Mouse (Mus musculus) stomach, embryonic 15.5 days (tissue): ENCODE data around the gene Rgl3. TPM values are rescaled to one million over a fixed set of nuclear protein-coding genes. Genes with fewer than 3 reads are reported as not detected.
A peak's percentile ranks its signal among the peaks of the same experiment; 100 is the strongest.

Experiments used
- ATAC-seq: fragments of 200-750 bp; cut with Nextera tagmentation; 2 replicates; pipeline ENCODE4 v1.8.0; 2017; ENCODE audit warnings: low read depth, moderate number of reproducible peaks, moderate TSS enrichment; ENCODE audit not compliant: insufficient read depth, low FRiP score
- H3K27ac ChIP-seq: fragments of 300-500 bp; sonication (generic); 2 replicates; pipeline ENCODE4 v1.5.1; 2015; ENCODE audit warnings: mild to moderate bottlenecking, inconsistent platforms
- H3K27me3 ChIP-seq: fragments of 300-500 bp; sonication (generic); replicated peaks from 2 replicates; pipeline ENCODE4 v1.6.1; 2015; ENCODE audit warnings: inconsistent platforms
- H3K36me3 ChIP-seq: fragments of 300-500 bp; sonication (generic); 2 replicates; pipeline ENCODE4 v1.6.1; 2015; ENCODE audit warnings: inconsistent platforms
- H3K4me1 ChIP-seq: fragments of 300-500 bp; sonication (generic); 2 replicates; pipeline ENCODE4 v1.6.1; 2015; ENCODE audit warnings: inconsistent platforms
- H3K4me2 ChIP-seq: fragments of 300-500 bp; sonication (generic); 2 replicates; pipeline ENCODE4 v1.6.1; 2015; ENCODE audit warnings: mild to moderate bottlenecking, inconsistent platforms
- H3K4me3 ChIP-seq: fragments of 300-500 bp; sonication (generic); replicated peaks from 2 replicates; pipeline ENCODE4 v1.5.1; 2015; ENCODE audit warnings: inconsistent platforms
- H3K9ac ChIP-seq: fragments of 300-500 bp; sonication (generic); 2 replicates; pipeline ENCODE4 v1.6.1; 2015; ENCODE audit warnings: inconsistent platforms
- H3K9me3 ChIP-seq: fragments of 300-500 bp; sonication (generic); 2 replicates; pipeline ENCODE4 v1.6.1; 2016; ENCODE audit warnings: inconsistent platforms
- WGBS: fragments of 180-500 bp; shearing (Covaris S2); methylation state at CpG from one replicate; pipeline ENCODE4 v1.1.7; 2015; 5-methylcytosine and 5-hydroxymethylcytosine counted together
- polyA plus RNA-seq: library from polyadenylated mRNA; unstranded; fragments of >200 nt; fragmentation: Nextera tagmentation; extraction: Ambion mirVana; gene quantifications from 2 replicates; pipeline ENCODE4 v1.2.1, GENCODE M21; 2015

The Rgl3 gene
- polyA plus RNA-seq, 1 experiment from 2014 or later, result 5.0 TPM

DNA sequence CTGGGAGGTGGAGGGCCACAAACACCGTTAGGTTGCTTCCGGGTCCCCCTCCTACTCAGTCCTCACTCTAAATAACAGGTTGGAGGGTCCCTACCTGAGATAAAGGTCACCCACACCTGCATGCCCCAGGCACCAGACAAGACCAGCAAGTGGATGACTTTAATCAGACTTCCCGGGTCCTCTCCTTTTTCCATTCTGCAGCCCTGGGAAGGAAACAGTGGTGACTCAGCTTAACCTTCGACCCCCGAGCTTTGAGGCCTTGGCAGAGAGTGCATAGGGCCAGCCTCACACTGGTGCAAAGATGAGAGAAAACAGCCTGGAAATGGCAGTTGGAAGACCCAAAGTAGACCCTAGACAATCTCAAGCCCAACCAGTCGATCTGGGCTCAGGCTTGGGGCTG lies 63.1 kb downstream of the Rgl3 start:
- H3K4me3 ChIP-seq, result peak overlapping the region; percentile 51
- peak overlapping the region; percentile 56 for H3K4me2 ChIP-seq
- 73% methylated on average over 6 of the region's 6 CpGs for WGBS
- no peaks in the 10 kb centered on the region for H3K9me3 ChIP-seq
- peaks cover 9% of the 10 kb centered on the region for H3K4me1 ChIP-seq
- H3K9ac ChIP-seq, result no peak overlapping the region
- no peaks in the 10 kb centered on the region for H3K27me3 ChIP-seq
- H3K27ac ChIP-seq, result 0 out of 2 replicates have a peak overlapping the region, but pooled peaks have one; percentile 37
- no peak for ATAC-seq
- no peaks in the 10 kb centered on the region for H3K36me3 ChIP-seq

DNA sequence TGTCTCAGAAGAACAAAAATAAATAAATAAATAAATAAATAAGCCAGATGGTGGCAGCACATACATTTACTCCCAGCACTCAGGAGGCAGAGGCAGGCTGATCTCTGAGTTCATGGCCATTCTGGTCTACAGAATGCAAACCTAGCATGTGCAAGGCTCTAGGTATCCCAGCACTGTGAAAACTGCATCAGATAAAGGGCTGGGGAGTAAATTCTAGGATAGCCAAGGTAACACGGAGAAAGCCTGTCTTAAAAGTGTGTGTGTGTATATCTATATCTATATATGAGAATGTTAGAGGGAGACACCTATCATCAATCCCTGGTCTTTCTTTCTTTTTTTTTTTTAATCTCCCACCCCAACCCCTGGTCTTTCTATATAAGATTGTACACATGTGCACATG lies 63.7 kb downstream of the Rgl3 start:
- no peak overlapping the region for H3K4me3 ChIP-seq
- H3K36me3 ChIP-seq, result no peaks in the 10 kb centered on the region
- no peaks in the 10 kb centered on the region for H3K27me3 ChIP-seq
- no peaks in the 10 kb centered on the region for H3K9me3 ChIP-seq
- H3K4me2 ChIP-seq, result no peak overlapping the region
- no peak for ATAC-seq
- H3K4me1 ChIP-seq, result peaks cover 9% of the 10 kb centered on the region
- WGBS, result 84% methylated on average over 1 of the region's 1 CpGs
- no peak overlapping the region for H3K9ac ChIP-seq
- H3K27ac ChIP-seq, result no peak overlapping the region

DNA sequence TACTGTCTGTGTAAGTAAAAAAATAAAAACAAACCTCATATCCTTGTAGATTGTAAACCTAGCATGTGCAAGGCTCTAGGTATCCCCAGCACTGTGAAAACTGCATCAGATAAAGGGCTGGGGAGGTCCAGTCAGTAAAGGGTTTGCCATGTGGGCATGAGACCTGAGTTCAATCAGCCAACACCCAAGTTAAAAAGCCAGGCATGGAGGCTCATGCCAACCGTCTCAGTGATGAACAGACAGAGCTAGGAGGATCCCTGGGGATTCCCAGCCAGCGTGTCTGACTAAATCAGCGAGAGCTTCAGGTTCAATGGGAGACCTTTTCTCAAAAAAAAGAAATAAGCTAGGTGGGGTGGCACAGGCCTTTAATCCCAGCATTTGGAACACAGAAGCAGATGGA lies 64.2 kb downstream of the Rgl3 start:
- Histone ChIP-seq H3K27me3 (no peaks in the 10 kb centered on the region), H3K36me3 (no peaks in the 10 kb centered on the region), H3K27ac (no peak overlapping the region), H3K9me3 (no peaks in the 10 kb centered on the region), H3K9ac (no peak overlapping the region), H3K4me3 (no peak overlapping the region), H3K4me2 (no peak overlapping the region), H3K4me1 (peaks cover 9% of the 10 kb centered on the region)
- 93% methylated on average over 3 of the region's 3 CpGs for WGBS
- ATAC-seq, result no peak

DNA sequence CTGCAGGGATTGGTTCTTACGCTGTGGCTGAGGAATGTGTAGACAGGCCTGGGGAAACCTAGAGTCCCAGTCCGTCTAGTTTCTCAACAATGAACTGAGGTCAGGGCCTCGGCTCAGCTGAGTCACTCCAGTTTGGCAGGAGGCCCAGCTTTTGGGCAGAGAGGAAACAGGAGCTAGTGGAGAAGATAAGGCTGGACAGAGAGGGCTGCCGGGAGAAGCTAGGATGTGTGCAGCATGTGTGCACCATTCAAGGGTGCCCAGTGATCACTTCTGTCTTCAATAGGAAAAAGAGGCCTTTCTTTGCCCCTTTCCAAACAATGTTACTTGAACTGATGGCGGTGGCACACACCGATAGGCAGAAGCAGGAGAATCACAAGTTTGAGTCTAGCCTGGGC lies 65.2 kb downstream of the Rgl3 start:
- Histone ChIP-seq H3K9me3 (no peaks in the 10 kb centered on the region), H3K36me3 (no peaks in the 10 kb centered on the region), H3K27me3 (no peaks in the 10 kb centered on the region), H3K9ac (no peak overlapping the region), H3K4me1 (peaks cover 9% of the 10 kb centered on the region), H3K4me2 (no peak overlapping the region), H3K27ac (peak overlapping the region; percentile 80), H3K4me3 (no peak overlapping the region)
- peak; percentile 83 for ATAC-seq
- WGBS, result 37% methylated on average over 6 of the region's 6 CpGs

DNA sequence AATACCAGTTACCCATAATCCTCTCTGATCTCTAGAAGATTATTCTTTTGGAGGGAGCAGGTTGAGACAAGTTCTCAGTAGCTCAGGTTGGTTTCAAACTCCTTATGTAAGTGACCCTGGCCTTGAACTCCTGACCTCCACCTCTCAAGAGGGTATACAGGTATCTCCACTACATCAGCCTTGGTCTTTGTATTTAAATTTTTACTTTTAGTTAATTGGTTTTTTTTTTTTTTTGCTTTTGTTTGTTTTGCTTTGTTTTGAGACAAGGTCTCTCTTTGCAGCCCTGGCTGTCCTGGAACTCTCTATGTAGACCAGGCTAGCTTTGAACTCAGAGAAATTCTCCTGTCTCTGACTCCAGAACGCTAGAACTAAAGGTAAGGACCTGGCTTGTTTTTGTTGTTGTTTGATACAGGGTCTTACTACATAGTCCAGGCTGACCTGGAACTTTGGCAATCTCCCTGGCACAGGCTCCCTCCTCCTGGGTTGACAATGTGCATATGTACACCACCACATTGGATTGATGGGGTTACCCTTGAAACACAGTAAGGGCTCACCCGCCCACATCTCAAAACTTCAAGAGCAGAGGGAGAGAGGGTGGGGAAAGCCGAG lies 65.7 kb downstream of the Rgl3 start:
- Histone ChIP-seq H3K4me3 (no peak overlapping the region), H3K9ac (no peak overlapping the region), H3K4me2 (no peak overlapping the region), H3K27me3 (no peaks in the 10 kb centered on the region), H3K9me3 (no peaks in the 10 kb centered on the region), H3K27ac (peak overlapping the region; percentile 80), H3K36me3 (no peaks in the 10 kb centered on the region), H3K4me1 (peaks cover 9% of the 10 kb centered on the region)
- 29% methylated on average over 3 of the region's 3 CpGs for WGBS
- ATAC-seq, result no peak

DNA sequence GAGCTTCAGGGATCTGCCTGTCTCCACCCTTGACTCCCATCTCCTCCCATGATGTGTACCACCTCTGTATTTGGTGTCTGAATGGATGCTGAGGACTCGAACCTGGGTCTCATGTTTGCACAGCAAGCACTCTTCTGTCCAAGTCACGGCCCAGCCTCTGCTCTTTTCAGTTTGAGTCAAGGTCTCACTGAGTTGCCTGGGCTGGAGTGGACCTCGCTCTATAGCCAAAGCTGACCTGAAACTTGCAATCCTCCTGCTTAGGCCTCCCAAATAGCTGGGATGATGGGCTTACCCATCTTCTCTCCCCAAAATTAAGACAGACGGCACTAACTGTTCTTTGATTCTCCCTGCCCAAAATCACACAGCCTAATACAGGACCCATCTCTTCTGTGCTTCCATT lies 66.2 kb downstream of the Rgl3 start:
- Histone ChIP-seq H3K9ac (no peak overlapping the region), H3K4me1 (peaks cover 11% of the 10 kb centered on the region), H3K4me2 (no peak overlapping the region), H3K4me3 (no peak overlapping the region), H3K27ac (no peak overlapping the region), H3K36me3 (no peaks in the 10 kb centered on the region), H3K27me3 (no peaks in the 10 kb centered on the region), H3K9me3 (no peaks in the 10 kb centered on the region)
- ATAC-seq, result no peak
- WGBS, result 89% methylated on average over 4 of the region's 4 CpGs

Other genes starting within 250 kb of the Rgl3 start
- gene Spc24, start 229.1 kb downstream of the Rgl3 start, polyA plus RNA-seq, result 110 and 119 TPM in 2 replicates
- 21.1 and 22.7 TPM in 2 replicates for gene Kank2, start 190.7 kb downstream of the Rgl3 start, polyA plus RNA-seq
- gene Angptl8, start 153.9 kb downstream of the Rgl3 start, polyA plus RNA-seq, result 5.9 and 8.1 TPM in 2 replicates
- gene Dock6, start 136.8 kb downstream of the Rgl3 start, polyA plus RNA-seq, result 41.8 and 44.7 TPM in 2 replicates
- 72.0 and 75.8 TPM in 2 replicates for gene Rab3d, start 71.3 kb downstream of the Rgl3 start, polyA plus RNA-seq
- gene Ccdc159, start 62.0 kb downstream of the Rgl3 start, polyA plus RNA-seq, result 4.4 and 5.2 TPM in 2 replicates
- gene Tmem205, start 61.9 kb downstream of the Rgl3 start, polyA plus RNA-seq, result 70.7 and 74.5 TPM in 2 replicates
- 7.9 and 8.1 TPM in 2 replicates for gene Plppr2, start 52.4 kb downstream of the Rgl3 start, polyA plus RNA-seq
- gene Swsap1, start 33.7 kb downstream of the Rgl3 start, polyA plus RNA-seq, result 6.2 and 6.6 TPM in 2 replicates
- gene Epor, start 25.9 kb downstream of the Rgl3 start, polyA plus RNA-seq, result 8.5 and 14.7 TPM in 2 replicates
- 0.32 and 0.45 TPM in 2 replicates for gene Ccdc151, start 13.2 kb upstream of the Rgl3 start, polyA plus RNA-seq
- 105 and 113 TPM in 2 replicates for gene Prkcsh, start 13.4 kb upstream of the Rgl3 start, polyA plus RNA-seq
- 2.8 TPM in 2 replicates for gene Elavl3, start 62.6 kb upstream of the Rgl3 start, polyA plus RNA-seq
- not detected in 2 replicates for gene Gm49318, start 81.8 kb upstream of the Rgl3 start, polyA plus RNA-seq
- 12.6 and 14.1 TPM in 2 replicates for gene Zfp653, start 81.9 kb upstream of the Rgl3 start, polyA plus RNA-seq
- gene Ecsit, start 96.0 kb upstream of the Rgl3 start, polyA plus RNA-seq, result 40.4 and 42.8 TPM in 2 replicates
- 403 and 444 TPM in 2 replicates for gene Cnn1, start 109.8 kb upstream of the Rgl3 start, polyA plus RNA-seq
- 163 and 165 TPM in 2 replicates for gene Elof1, start 127.7 kb upstream of the Rgl3 start, polyA plus RNA-seq
- 29.4 and 38.3 TPM in 2 replicates for gene Acp5, start 146.3 kb upstream of the Rgl3 start, polyA plus RNA-seq
- 88.6 and 97.2 TPM in 2 replicates for gene Pigyl, start 167.4 kb upstream of the Rgl3 start, polyA plus RNA-seq
- 1.7 and 1.9 TPM in 2 replicates for gene Zfp872, start 198.6 kb upstream of the Rgl3 start, polyA plus RNA-seq
- 31.1 and 33.5 TPM in 2 replicates for gene Zfp809, start 236.3 kb upstream of the Rgl3 start, polyA plus RNA-seq